Mouse (Mus musculus) left cerebral cortex, adult 2 months (tissue): ENCODE data around the gene Gm49322. TPM values are rescaled to one million over a fixed set of nuclear protein-coding genes. Genes with fewer than 3 reads are reported as not detected.

Experiments
- DNase-seq, 2 experiments: peaks; one replicate each; pipeline ENCODE4 v3.0.0; 2021 to 2022; ENCODE audit warnings: low spot score in 2 of 2, mixed read lengths in 1 of 2; ENCODE audit errors: extremely low spot score in 1 of 2
- H3K27ac ChIP-seq: fragments of 200-600 bp; 2 replicates; pipeline ENCODE4 v1.8.1; 2022
- H3K4me3 ChIP-seq: fragments of 200-600 bp; 2 replicates; pipeline ENCODE4 v1.8.1; 2022
- CTCF ChIP-seq: fragments of 200-600 bp; IDR thresholded peaks from 2 replicates; pipeline ENCODE4 v1.8.1; 2022; ENCODE audit warnings: antibody characterized with exemption, mild to moderate bottlenecking, moderate library complexity
- intact Hi-C: fragments of 180-260 bp; cut with DNase I; formaldehyde crosslinking; loops from one replicate; pipeline ENCODE4 v1.15.1; 2025
- total RNA-seq, 2 experiments: library from RNA; stranded (reverse); gene quantifications; 2 replicates each; pipeline ENCODE4 v1.2.3; 2021

Gm49322 gene
- total RNA-seq, 2 experiments from 2014 or later, result 2.7 to 4.2 TPM

- intact Hi-C loops, result no loop called here
- H3K27ac ChIP-seq, result peak overlapping the region; percentile 28; the same call in 1 of the 2 replicates
- no peak overlapping the region for H3K4me3 ChIP-seq
- no peak for TF ChIP-seq CTCF
- DNase-seq, result no peak
Measured at GRCm38 (mm10) chr10:80584642-80585552, 20.9 kb upstream of the Gm49322 start.

- intact Hi-C loops, result no loop called here
- no peak for DNase-seq
Measured at GRCm38 (mm10) chr10:80585581-80585980, 20.2 kb upstream of the Gm49322 start.

GRCm38 (mm10) chr10:80586407-80587304 lies 19.2 kb upstream of the Gm49322 start:
- intact Hi-C loops, result no loop called here
- Histone ChIP-seq H3K27ac (peak overlapping the region; percentile 81), H3K4me3 (peak overlapping the region; percentile 32)
- TF ChIP-seq CTCF, result no peak
- no peak for DNase-seq

More at GRCm38 (mm10) chr10:80585581-80585980, 20.2 kb upstream of the Gm49322 start:
- H3K27ac ChIP-seq, result peak overlapping the region; percentile 81; the same call in 1 of the 2 replicates
- H3K4me3 ChIP-seq, result no peak overlapping the region
- TF ChIP-seq CTCF, result no peak

- peak overlapping the region; percentile 81 for H3K27ac ChIP-seq
- no peak for DNase-seq
- no peak for TF ChIP-seq CTCF
- intact Hi-C loops, result no loop called here
- H3K4me3 ChIP-seq, result peak overlapping the region; percentile 32
Measured at GRCm38 (mm10) chr10:80587305-80587657, 18.5 kb upstream of the Gm49322 start.

- H3K4me3 ChIP-seq, result peak overlapping the region; percentile 86
- intact Hi-C loops, result no loop called here
- no peak for DNase-seq
- peak overlapping the region; percentile 85 for H3K27ac ChIP-seq
- no peak for TF ChIP-seq CTCF
Measured at GRCm38 (mm10) chr10:80589127-80589878, 16.5 kb upstream of the Gm49322 start.

- DNase-seq, result peak; percentile 91 to 92
- TF ChIP-seq CTCF, result no peak
- intact Hi-C loops, result no loop called here
- peak within 1 kb of the TSS; percentile 86 for H3K4me3 ChIP-seq
- H3K27ac ChIP-seq, result peak within 1 kb of the TSS; percentile 85
Measured at GRCm38 (mm10) chr10:80589879-80590854, 15.7 kb upstream of the Gm49322 start, which contains the start of gene Abhd17a. Abhd17a (minus strand) TSS chr10:80590341.

- no peak for TF ChIP-seq CTCF
- intact Hi-C loops, result no loop called here
Measured at GRCm38 (mm10) chr10:80596318-80596717, 9.5 kb upstream of the Gm49322 start.

GRCm38 (mm10) chr10:80602698-80603325 lies 3.0 kb upstream of the Gm49322 start, which contains the start of the genes Scamp4 and Adat3:
Scamp4 (plus strand) TSS chr10:80602872.
Adat3 (plus strand) TSS chr10:80602880.
- peak within 1 kb of the TSS; percentile 95 for H3K4me3 ChIP-seq
- no peak for TF ChIP-seq CTCF
- intact Hi-C loops, result loop anchor here (1.0 kb wide), 1 partner anchor 19 kb away; the partner anchor contains the start of gene Csnk1g2
- DNase-seq, result peak; percentile 94 to 96
- peak within 1 kb of the TSS; percentile 97 for H3K27ac ChIP-seq

More at GRCm38 (mm10) chr10:80596318-80596717, 9.5 kb upstream of the Gm49322 start:
- DNase-seq, result no peak
- no peak overlapping the region for H3K27ac ChIP-seq
- H3K4me3 ChIP-seq, result no peak overlapping the region

GRCm38 (mm10) chr10:80603364-80603763 lies 2.5 kb upstream of the Gm49322 start:
- intact Hi-C loops, result loop anchor here (1.0 kb wide), 1 partner anchor 19 kb away; the partner anchor contains the start of gene Csnk1g2
- DNase-seq, result no peak
- Histone ChIP-seq H3K27ac (peak overlapping the region; percentile 97), H3K4me3 (peak overlapping the region; percentile 95)
- TF ChIP-seq CTCF, result no peak
